Mouse (Mus musculus) heart, embryonic 15.5 days (tissue): ENCODE measurements at regions not wholly inside any gene's neighbourhood (a gene's known extent, or its start where the extent isn't known, plus 50 kb on each side); places are given as distances from the start of the nearest gene placed in this dataset.
A peak's percentile ranks its signal among the peaks of the same experiment; 100 is the strongest.

Experiments used
- ATAC-seq: fragments of 200-750 bp; cut with Nextera tagmentation; replicated peaks from 2 replicates; pipeline ENCODE4 v1.8.0; 2017; ENCODE audit warnings: low read depth, moderate TSS enrichment; ENCODE audit not compliant: insufficient number of reproducible peaks, insufficient read depth, low FRiP score
- H3K27ac ChIP-seq: fragments of 300-500 bp; sonication (generic); 2 replicates; pipeline ENCODE4 v1.5.1; 2015; ENCODE audit warnings: mild to moderate bottlenecking, inconsistent platforms
- H3K27me3 ChIP-seq: fragments of 300-500 bp; sonication (generic); 2 replicates; pipeline ENCODE4 v1.6.1; 2015; ENCODE audit warnings: inconsistent platforms
- H3K36me3 ChIP-seq: fragments of 300-500 bp; sonication (generic); 2 replicates; pipeline ENCODE4 v1.6.1; 2015; ENCODE audit warnings: mild to moderate bottlenecking, inconsistent platforms
- H3K4me1 ChIP-seq: fragments of 300-500 bp; sonication (generic); replicated peaks from 2 replicates; pipeline ENCODE4 v1.6.1; 2015; ENCODE audit warnings: inconsistent platforms
- H3K4me2 ChIP-seq: fragments of 300-500 bp; sonication (generic); 2 replicates; pipeline ENCODE4 v1.6.1; 2015; ENCODE audit warnings: inconsistent platforms, mild to moderate bottlenecking, moderate library complexity
- H3K4me3 ChIP-seq: fragments of 300-500 bp; sonication (generic); 2 replicates; pipeline ENCODE4 v1.5.1; 2015; ENCODE audit warnings: mild to moderate bottlenecking, inconsistent platforms
- H3K9ac ChIP-seq: fragments of 300-500 bp; sonication (generic); 2 replicates; pipeline ENCODE4 v1.6.1; 2015; ENCODE audit warnings: mild to moderate bottlenecking, inconsistent platforms
- H3K9me3 ChIP-seq: fragments of 300-500 bp; sonication (generic); replicated peaks from 2 replicates; pipeline ENCODE4 v1.6.1; 2016; ENCODE audit warnings: inconsistent platforms
- WGBS: fragments of 180-500 bp; shearing (Covaris S2); methylation state at CpG from one replicate; pipeline ENCODE4 v1.1.7; 2015; ENCODE audit warnings: mixed read lengths; 5-methylcytosine and 5-hydroxymethylcytosine counted together

DNA sequence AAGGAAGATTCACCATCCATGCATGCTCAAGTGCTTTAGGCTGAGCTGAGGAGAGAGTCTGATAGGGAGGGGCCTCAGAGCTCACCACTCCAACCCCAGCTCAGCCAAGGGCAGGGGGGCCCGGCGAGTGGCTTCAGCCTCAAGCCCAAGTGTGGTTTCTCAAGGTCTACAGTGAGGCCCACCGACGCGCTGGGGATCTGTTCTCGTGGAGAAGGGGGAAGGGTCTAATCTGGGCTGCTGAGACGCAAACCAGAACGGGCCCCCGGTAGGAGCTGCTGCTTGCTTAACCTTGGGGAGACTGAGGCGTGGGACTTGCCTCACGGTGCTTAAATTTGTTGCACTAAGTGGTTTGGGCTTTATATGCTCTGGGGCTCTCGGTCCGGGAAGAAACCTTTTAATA, 70.9 kb downstream of the Asb1 start:
- Histone ChIP-seq H3K4me3 (no peak overlapping the region), H3K27me3 (no peaks in the 10 kb centered on the region), H3K9ac (no peak overlapping the region), H3K36me3 (no peaks in the 10 kb centered on the region), H3K27ac (no peak overlapping the region), H3K4me1 (peaks cover 8% of the 10 kb centered on the region; the same call in 1 of the 2 replicates), H3K4me2 (no peak overlapping the region), H3K9me3 (no peaks in the 10 kb centered on the region)
- 32% methylated on average over 13 of the region's 13 CpGs for WGBS
- no peak for ATAC-seq

DNA sequence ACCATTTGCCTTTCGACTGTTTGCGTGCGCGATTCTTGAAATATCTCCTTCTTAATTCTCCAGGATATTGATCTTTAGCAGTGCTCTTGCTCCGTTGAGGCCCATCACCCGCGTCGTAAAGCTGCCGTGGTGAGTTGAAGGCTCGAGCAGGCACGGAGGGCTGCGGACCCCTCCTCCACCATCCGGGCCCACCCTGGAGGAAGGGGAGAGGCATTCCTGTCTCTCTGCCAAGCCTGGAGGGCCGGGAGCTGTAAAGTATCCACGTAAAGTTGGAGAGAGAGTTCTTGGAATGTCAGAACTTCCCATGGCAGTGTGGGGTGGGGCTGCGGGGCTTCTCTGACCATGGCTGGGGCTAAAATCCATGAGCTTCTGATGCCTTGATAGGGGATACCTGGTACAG, 71.3 kb downstream of the Asb1 start:
- 37% methylated on average over 16 of the region's 16 CpGs for WGBS
- H3K36me3 ChIP-seq = no peaks in the 10 kb centered on the region
- no peaks in the 10 kb centered on the region for H3K9me3 ChIP-seq
- peak overlapping the region; percentile 19 for H3K4me2 ChIP-seq
- H3K4me3 ChIP-seq = no peak overlapping the region
- H3K27ac ChIP-seq = no peak overlapping the region
- no peaks in the 10 kb centered on the region for H3K27me3 ChIP-seq
- peaks cover 8% of the 10 kb centered on the region; the same call in 1 of the 2 replicates for H3K4me1 ChIP-seq
- H3K9ac ChIP-seq = no peak overlapping the region
- no peak for ATAC-seq

DNA sequence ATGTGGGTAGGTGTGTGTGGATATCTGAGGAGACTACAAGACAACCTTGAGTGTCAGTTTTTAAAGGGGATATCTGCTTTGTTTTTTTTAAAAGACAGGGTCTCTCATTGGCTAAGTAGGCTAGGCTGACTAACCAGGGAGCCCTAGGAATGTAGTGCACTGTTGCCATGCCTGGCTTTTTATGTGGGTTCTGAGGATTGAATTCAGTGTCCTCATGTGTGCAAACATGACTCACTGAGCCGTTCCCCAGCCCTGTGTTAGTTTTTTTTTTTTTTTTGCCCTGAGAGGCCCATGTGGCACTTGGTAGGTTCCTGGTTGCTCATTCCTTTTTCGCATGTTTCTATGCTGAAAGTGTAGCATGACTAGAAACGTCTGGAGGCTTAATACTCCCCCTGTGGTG, 72.6 kb downstream of the Asb1 start:
- H3K4me3 ChIP-seq = no peak overlapping the region
- 55% methylated on average over 3 of the region's 3 CpGs for WGBS
- H3K27ac ChIP-seq = no peak overlapping the region
- no peaks in the 10 kb centered on the region for H3K9me3 ChIP-seq
- no peaks in the 10 kb centered on the region for H3K27me3 ChIP-seq
- no peaks in the 10 kb centered on the region for H3K36me3 ChIP-seq
- ATAC-seq = no peak
- no peak overlapping the region for H3K4me2 ChIP-seq
- H3K9ac ChIP-seq = no peak overlapping the region
- H3K4me1 ChIP-seq = peaks cover 8% of the 10 kb centered on the region; the same call in 1 of the 2 replicates

DNA sequence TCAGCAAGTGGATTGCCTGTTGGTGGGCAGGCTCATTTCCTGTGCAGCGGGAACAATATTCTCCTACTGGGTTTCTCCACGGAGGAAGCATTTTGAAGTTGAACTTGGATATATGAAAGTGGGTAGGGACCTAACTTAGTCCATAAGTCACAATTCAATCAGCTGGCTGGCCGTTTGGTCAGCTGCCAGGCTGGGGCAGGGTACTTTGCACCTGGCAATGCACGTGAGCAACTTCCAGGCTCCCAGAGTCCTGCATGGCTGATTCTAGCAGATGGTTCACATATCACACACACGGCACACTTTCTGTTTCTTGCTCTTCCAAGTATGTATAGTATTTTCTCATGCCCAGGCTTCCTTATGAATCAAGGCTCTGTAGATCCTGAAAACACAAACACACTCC, 75.1 kb downstream of the Asb1 start:
- Histone ChIP-seq H3K9ac (no peak overlapping the region), H3K27me3 (no peaks in the 10 kb centered on the region), H3K4me2 (no peak overlapping the region), H3K9me3 (no peaks in the 10 kb centered on the region), H3K36me3 (no peaks in the 10 kb centered on the region), H3K4me3 (no peak overlapping the region), H3K27ac (no peak overlapping the region), H3K4me1 (peaks cover 10% of the 10 kb centered on the region; the same call in 1 of the 2 replicates)
- ATAC-seq = no peak
- 60% methylated on average over 5 of the region's 5 CpGs for WGBS

DNA sequence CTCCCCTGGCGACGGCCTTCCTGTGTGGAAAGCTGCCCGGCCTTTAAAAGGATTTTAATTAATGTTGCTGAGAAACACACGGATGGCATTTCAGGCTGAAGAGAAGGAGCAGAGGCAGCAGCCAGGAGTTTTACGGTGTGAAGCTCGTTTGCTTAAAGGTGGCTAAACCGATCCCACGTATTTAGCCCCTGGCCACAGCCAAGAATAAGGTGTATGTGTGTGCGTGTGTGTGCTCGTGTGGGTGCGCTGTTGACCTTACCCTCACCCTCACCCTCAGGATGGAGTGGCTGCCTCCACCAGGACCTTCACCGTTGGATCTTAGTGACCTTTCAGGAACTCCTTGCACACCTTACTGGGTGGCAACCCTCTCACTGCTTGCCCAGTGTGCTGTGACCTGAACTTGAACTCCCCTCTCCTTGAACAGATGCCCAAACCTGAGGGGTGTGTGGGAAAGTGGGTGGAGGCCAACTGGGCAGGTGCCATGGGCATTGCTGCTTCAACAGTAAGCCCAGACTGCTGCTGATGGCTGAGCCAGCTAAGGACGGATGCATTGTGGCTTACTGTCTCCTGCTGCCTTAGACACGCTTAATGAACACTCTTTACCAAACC, 78.3 kb downstream of the Asb1 start:
- no peaks in the 10 kb centered on the region for H3K9me3 ChIP-seq

DNA sequence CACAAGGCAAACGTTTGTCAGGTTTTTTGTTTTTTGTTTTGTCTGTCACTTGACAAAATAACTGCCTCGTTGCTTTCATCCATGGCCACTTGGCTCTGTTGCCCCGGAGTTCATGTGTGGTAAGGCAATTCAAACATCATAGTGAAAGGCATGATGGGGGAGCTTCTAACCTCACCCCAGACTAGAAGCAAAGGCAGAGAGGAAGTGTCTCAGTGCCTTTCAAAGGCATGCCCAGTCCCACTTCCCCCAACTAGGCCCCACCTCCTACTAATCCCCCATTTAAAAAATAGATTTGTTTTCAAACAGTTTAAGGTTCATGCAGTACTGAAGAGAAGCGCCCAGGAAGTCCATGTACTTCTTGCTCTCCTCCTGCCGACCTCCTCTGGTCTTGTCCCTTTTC, 80.8 kb downstream of the Asb1 start:
- Histone ChIP-seq H3K36me3 (no peaks in the 10 kb centered on the region), H3K4me1 (0 out of 2 replicates have a peak, but pooled peaks cover 4% of the 10 kb centered on the region), H3K4me2 (no peak overlapping the region), H3K27me3 (no peaks in the 10 kb centered on the region), H3K9me3 (no peaks in the 10 kb centered on the region), H3K27ac (no peak overlapping the region), H3K4me3 (no peak overlapping the region), H3K9ac (no peak overlapping the region)
- WGBS = 69% methylated on average over 5 of the region's 5 CpGs
- no peak for ATAC-seq

More for the DNA sequence above, 78.3 kb downstream of the Asb1 start:
- no peak for ATAC-seq
- WGBS = 78% methylated on average over 14 of the region's 14 CpGs
- H3K36me3 ChIP-seq = no peaks in the 10 kb centered on the region
- no peaks in the 10 kb centered on the region for H3K27me3 ChIP-seq
- H3K4me1 ChIP-seq = 0 out of 2 replicates have a peak, but pooled peaks cover 4% of the 10 kb centered on the region
- no peak overlapping the region for H3K9ac ChIP-seq
- no peak overlapping the region for H3K4me2 ChIP-seq
- no peak overlapping the region for H3K4me3 ChIP-seq
- H3K27ac ChIP-seq = no peak overlapping the region

DNA sequence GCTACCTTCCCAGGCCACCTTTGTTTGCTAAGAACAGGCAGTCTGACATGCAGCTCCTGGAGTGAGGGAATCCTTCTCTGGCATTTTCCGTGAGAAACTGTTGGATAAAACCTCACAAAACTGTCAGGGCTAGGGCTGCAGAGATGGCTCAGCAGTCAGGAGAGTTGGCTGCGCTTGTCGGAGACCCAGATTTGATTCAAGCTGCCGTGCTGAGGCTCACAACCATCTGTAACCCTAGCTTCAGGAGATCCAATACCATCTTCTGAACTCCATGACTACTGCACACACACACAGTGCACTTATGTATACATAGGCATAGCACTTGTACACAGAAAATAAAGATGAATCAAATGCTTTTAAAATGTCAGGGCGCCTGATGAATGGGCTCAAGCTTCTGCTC, 82.5 kb downstream of the Asb1 start:
- H3K4me2 ChIP-seq = no peak overlapping the region
- H3K4me3 ChIP-seq = no peak overlapping the region
- 77% methylated on average over 5 of the region's 5 CpGs for WGBS
- ATAC-seq = no peak
- H3K4me1 ChIP-seq = 0 out of 2 replicates have a peak, but pooled peaks cover 4% of the 10 kb centered on the region
- H3K27ac ChIP-seq = no peak overlapping the region
- no peaks in the 10 kb centered on the region for H3K36me3 ChIP-seq
- H3K9me3 ChIP-seq = no peaks in the 10 kb centered on the region
- no peaks in the 10 kb centered on the region for H3K27me3 ChIP-seq
- H3K9ac ChIP-seq = no peak overlapping the region

DNA sequence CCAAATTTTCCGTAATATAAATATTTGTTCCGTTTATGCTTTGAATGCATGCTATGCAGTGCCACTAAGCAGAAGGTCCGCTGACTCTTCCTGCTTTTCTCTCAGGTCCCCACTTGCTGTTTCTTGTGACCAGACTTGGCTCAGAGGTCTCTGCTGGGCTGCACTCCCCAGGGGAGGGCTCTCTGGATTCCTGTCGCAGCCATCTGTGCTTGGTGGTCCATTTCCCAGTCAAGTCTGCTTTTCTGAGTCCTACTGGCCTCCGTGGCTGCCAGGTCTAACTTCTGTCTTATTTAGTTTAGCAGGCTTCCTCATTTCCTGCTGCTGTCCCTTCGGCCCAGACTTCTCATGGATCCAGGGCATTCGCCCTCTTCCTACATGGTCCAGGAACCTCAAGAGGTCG, 83.7 kb downstream of the Asb1 start:
- Histone ChIP-seq H3K4me2 (no peak overlapping the region), H3K9me3 (no peaks in the 10 kb centered on the region), H3K4me1 (0 out of 2 replicates have a peak, but pooled peaks cover 4% of the 10 kb centered on the region), H3K36me3 (no peaks in the 10 kb centered on the region), H3K27me3 (no peaks in the 10 kb centered on the region), H3K4me3 (no peak overlapping the region), H3K27ac (no peak overlapping the region), H3K9ac (no peak overlapping the region)
- ATAC-seq = no peak
- 51% methylated on average over 8 of the region's 8 CpGs for WGBS

DNA sequence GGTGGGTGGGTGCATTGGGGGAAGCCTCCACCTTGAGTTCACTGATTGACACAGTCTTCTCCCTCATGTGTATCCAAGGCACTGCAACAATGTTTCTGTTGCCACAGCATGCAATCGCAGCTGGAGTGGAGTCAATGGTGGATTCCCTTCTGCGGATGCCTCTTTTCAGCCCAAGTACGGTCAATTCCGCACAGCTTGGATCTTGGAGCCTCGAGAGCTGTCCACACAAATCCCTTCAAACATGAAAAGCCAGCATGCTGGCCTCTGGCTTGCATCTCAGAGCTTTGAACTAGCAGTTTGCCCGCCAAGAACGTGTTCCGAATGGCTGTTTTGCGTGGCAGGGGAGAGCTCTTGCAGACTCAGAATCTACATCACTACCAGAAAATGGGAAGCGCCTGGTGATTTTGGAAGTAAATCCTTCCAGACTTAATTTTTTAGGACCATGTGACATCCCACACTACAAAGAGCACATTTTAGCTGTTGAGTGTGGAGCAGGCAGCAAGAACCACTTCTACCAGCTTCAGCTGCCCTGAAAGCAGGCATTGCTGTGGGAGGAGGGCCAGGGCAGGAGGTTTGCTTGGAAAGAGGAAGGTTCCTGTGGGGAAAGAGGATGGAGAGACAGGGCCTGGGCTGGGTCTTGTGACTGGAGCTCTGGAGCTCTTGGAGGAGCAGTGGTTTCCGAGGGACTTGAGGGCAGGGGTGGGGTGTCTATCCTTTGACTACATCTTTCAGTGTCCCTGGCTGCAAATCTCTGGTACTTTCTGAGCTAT, 84.4 kb downstream of the Asb1 start:
- Histone ChIP-seq H3K4me2 (no peak overlapping the region), H3K4me1 (0 out of 2 replicates have a peak, but pooled peaks cover 4% of the 10 kb centered on the region), H3K9ac (no peak overlapping the region), H3K9me3 (no peaks in the 10 kb centered on the region), H3K4me3 (no peak overlapping the region), H3K36me3 (no peaks in the 10 kb centered on the region), H3K27me3 (no peaks in the 10 kb centered on the region), H3K27ac (no peak overlapping the region)
- 73% methylated on average over 11 of the region's 11 CpGs for WGBS
- no peak for ATAC-seq

DNA sequence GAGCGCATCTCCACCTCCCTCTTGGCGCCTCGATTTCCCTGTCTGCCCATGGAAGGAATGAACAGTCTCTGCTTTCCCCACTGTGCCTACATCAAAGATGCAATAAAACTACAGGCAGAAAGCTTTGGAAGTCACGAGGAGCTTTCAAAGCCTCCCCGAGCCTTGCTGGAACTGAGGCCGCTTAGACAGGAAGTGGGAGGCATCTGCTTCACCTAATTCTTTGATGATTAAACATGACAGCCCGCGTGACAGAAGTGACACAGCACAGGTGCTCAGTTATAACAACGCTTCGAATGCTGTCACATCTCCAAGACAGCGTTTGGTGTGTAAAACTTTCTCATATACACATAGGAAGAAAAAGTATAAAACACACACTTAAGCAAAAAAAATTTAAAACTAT, 85.7 kb downstream of the Asb1 start:
- no peak overlapping the region for H3K27ac ChIP-seq
- no peak overlapping the region for H3K4me3 ChIP-seq
- H3K36me3 ChIP-seq = no peaks in the 10 kb centered on the region
- H3K9ac ChIP-seq = no peak overlapping the region
- no peak overlapping the region for H3K4me2 ChIP-seq
- H3K4me1 ChIP-seq = no peaks in the 10 kb centered on the region
- no peaks in the 10 kb centered on the region for H3K9me3 ChIP-seq
- H3K27me3 ChIP-seq = no peaks in the 10 kb centered on the region
- WGBS = 52% methylated on average over 11 of the region's 11 CpGs
- no peak for ATAC-seq

DNA sequence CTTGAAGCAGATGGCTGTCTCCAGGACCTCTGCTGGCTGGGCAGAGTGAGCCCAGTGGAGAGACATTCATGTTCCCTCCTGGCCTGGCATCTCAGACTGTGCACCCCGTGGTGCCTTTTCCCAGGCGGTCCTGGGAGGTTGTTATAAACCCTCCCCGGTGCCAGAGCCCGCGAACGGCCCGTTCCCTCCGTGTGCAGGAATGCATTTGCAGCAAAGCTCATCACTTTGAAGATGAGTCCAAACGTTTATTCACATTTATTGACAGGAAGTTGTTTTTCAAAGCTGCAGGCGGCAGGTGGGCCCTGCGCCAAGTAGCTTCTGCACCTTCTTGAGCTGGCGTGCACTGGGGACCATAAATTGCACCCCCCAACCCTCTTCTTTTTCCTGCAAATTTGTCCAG, 89.9 kb downstream of the Asb1 start:
- 64% methylated on average over 12 of the region's 12 CpGs for WGBS

More for the DNA sequence above, 89.9 kb downstream of the Asb1 start:
- Histone ChIP-seq H3K4me2 (no peak overlapping the region), H3K27me3 (no peaks in the 10 kb centered on the region), H3K4me3 (no peak overlapping the region), H3K9me3 (no peaks in the 10 kb centered on the region), H3K9ac (no peak overlapping the region), H3K4me1 (no peaks in the 10 kb centered on the region), H3K36me3 (no peaks in the 10 kb centered on the region), H3K27ac (no peak overlapping the region)
- ATAC-seq = no peak
